Mouse (Mus musculus) intestine, embryonic 16.5 days (tissue): ENCODE results near the gene Fam47c. TPM values are rescaled to one million over a fixed set of nuclear protein-coding genes. Genes with fewer than 3 reads are reported as not detected.

Source experiments
- ATAC-seq: fragments of 200-750 bp; cut with Nextera tagmentation; 2 replicates; pipeline ENCODE4 v1.8.0; 2017; ENCODE audit warnings: moderate TSS enrichment, moderate library complexity
- H3K27ac ChIP-seq: fragments of 300-500 bp; sonication (generic); 2 replicates; pipeline ENCODE4 v1.5.1; 2014; ENCODE audit warnings: mild to moderate bottlenecking, low read length
- H3K27me3 ChIP-seq: fragments of 300-500 bp; sonication (generic); replicated peaks from 2 replicates; pipeline ENCODE4 v1.6.1; 2014; ENCODE audit warnings: low read length, control low read depth, mixed read lengths; ENCODE audit not compliant: control insufficient read depth, insufficient read depth
- H3K36me3 ChIP-seq: fragments of 300-500 bp; sonication (generic); 2 replicates; pipeline ENCODE4 v1.6.1; 2014; ENCODE audit warnings: low read length, control low read depth; ENCODE audit not compliant: control insufficient read depth, insufficient read depth
- H3K4me1 ChIP-seq: fragments of 300-500 bp; sonication (generic); 2 replicates; pipeline ENCODE4 v1.6.1; 2014; ENCODE audit warnings: low read length, control low read depth, mixed read lengths; ENCODE audit not compliant: control insufficient read depth, insufficient read depth
- H3K4me2 ChIP-seq: fragments of 300-500 bp; sonication (generic); 2 replicates; pipeline ENCODE4 v1.6.1; 2014; ENCODE audit warnings: low read depth, low read length, control low read depth
- H3K4me3 ChIP-seq: fragments of 300-500 bp; sonication (generic); 2 replicates; pipeline ENCODE4 v1.5.1; 2014; ENCODE audit warnings: mild to moderate bottlenecking, low read length
- H3K9ac ChIP-seq: fragments of 300-500 bp; sonication (generic); 2 replicates; pipeline ENCODE4 v1.6.1; 2014; ENCODE audit warnings: low read depth, low read length
- H3K9me3 ChIP-seq: fragments of 300-500 bp; sonication (generic); 2 replicates; pipeline ENCODE4 v1.6.1; 2016; ENCODE audit warnings: low read length, control low read depth; ENCODE audit not compliant: control insufficient read depth
- WGBS: fragments of 180-500 bp; shearing (Covaris S2); extraction: QIAGEN DNeasy Blood & Tissue Kit; methylation state at CpG from one replicate; pipeline ENCODE4 v1.1.7; 2014; 5-methylcytosine and 5-hydroxymethylcytosine counted together
- polyA plus RNA-seq: library from polyadenylated mRNA; unstranded; fragments of >200 nt; fragmentation: Nextera tagmentation; extraction: Ambion mirVana; gene quantifications from 2 replicates; pipeline ENCODE4 v1.2.1, GENCODE M21; 2015

The Fam47c gene
- not detected in 2 replicates for polyA plus RNA-seq

DNA sequence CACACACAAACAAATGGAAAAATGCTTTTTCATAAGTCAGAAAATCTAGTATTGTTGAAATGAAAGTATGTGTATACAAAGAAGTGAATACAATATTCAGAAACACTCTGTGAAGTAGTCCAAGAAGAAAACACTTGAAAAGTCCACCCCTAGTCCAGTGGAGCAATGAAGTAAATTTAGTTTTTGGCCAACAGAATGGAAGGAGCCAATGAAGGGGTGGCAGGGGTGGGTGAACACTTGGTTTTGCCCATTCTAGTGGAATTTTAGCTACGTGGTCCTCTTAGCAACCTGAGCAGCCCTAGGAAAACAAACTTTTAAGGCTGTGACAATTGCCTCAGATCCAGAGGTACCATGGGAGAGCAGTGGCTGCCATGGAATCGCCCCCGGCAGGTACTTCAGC lies at the start of gene Fam47c:
TSS of gene Fam47c (plus strand) at position 301 of the 400 bp plus-strand sequence.
- Histone ChIP-seq H3K4me1 (no peaks in the 10 kb centered on the region), H3K9me3 (no peaks in the 10 kb centered on the region), H3K4me2 (no peak within 1 kb of the TSS), H3K27me3 (no peaks in the 10 kb centered on the region), H3K36me3 (no peaks in the 10 kb centered on the region), H3K4me3 (no peak within 1 kb of the TSS), H3K27ac (no peak within 1 kb of the TSS), H3K9ac (no peak within 1 kb of the TSS)
- no peak for ATAC-seq
- 88% methylated on average over 3 of the region's 3 CpGs for WGBS

DNA sequence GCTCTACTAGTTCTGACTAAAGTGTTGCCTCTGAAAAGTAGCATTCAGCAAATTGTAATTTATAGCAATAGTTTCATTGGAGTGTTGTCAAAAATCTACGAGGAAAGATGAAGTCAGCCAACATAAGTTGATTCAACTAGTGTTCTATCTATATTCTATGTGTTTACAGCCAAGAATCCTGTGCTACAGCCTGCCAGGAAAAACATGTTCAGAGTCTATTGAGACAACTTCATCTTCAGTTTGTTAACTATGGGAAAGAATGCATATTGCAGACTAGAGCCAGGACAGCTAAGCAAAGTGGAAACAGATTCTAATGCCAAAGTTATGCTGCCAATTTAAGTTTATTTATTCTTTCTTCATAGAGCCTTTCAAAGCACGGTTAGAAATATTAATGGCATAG lies 31.8 kb downstream of the Fam47c start:
- Histone ChIP-seq H3K9ac (no peak overlapping the region), H3K4me2 (no peak overlapping the region), H3K4me3 (no peak overlapping the region), H3K36me3 (no peaks in the 10 kb centered on the region), H3K9me3 (no peaks in the 10 kb centered on the region), H3K27ac (no peak overlapping the region), H3K27me3 (no peaks in the 10 kb centered on the region), H3K4me1 (no peaks in the 10 kb centered on the region)
- no peak for ATAC-seq
- WGBS, result 53% methylated on average over 2 of the region's 2 CpGs

GRCm38 (mm10) chrX:78777078-78777477 lies 39.5 kb downstream of the Fam47c start:
- Histone ChIP-seq H3K27ac (no peak overlapping the region), H3K36me3 (no peaks in the 10 kb centered on the region), H3K27me3 (no peaks in the 10 kb centered on the region), H3K4me3 (no peak overlapping the region), H3K9ac (no peak overlapping the region), H3K4me1 (no peaks in the 10 kb centered on the region), H3K9me3 (no peaks in the 10 kb centered on the region), H3K4me2 (no peak overlapping the region)
- no peak for ATAC-seq
- WGBS, result 73% methylated on average over 2 of the region's 2 CpGs

Other genes starting within 250 kb of the Fam47c start
- 5.6 and 5.7 TPM in 2 replicates for gene Prrg1, start 153.9 kb upstream of the Fam47c start, polyA plus RNA-seq